Mouse (Mus musculus) MEL (cell line): ENCODE data around the gene Ppp1r15b. TPM values are rescaled to one million over a fixed set of nuclear protein-coding genes. Genes with fewer than 3 reads are reported as not detected.

Experiments used
- DNase-seq: peaks from one replicate; pipeline ENCODE4 v3.0.0; 2011; ENCODE audit warnings: low read depth, low spot score
- H3K27ac ChIP-seq: 2 replicates; pipeline ENCODE4 v1.5.1; 2012; ENCODE audit warnings: low read depth, mild to moderate bottlenecking, control low read depth, low read length, moderate library complexity; ENCODE audit not compliant: control insufficient read depth
- H3K27me3 ChIP-seq, 2 experiments: fragments of 150-350 bp in 1 of 2; sonication (generic) in 1 of 2; 2 replicates each; pipeline ENCODE4 v1.6.1; 2012; ENCODE audit warnings: low read length in 2 of 2, mild to moderate bottlenecking in 2 of 2, improper control_type of control experiment in 1 of 2, moderate library complexity in 1 of 2; ENCODE audit not compliant: insufficient read depth in 2 of 2, control insufficient read depth in 1 of 2
- H3K36me3 ChIP-seq, 2 experiments: 2 replicates each; pipeline ENCODE4 v1.6.1; 2012 to 2014; ENCODE audit warnings: low read length in 2 of 2, improper control_type of control experiment in 1 of 2, inconsistent platforms in 1 of 2, mild to moderate bottlenecking in 1 of 2; ENCODE audit not compliant: insufficient read depth in 2 of 2, control insufficient read depth in 1 of 2
- H3K4me1 ChIP-seq, 2 experiments: fragments of 150-350 bp in 1 of 2; sonication (generic) in 1 of 2; 2 replicates each; pipeline ENCODE4 v1.6.1; 2012; ENCODE audit warnings: low read length in 2 of 2, improper control_type of control experiment in 1 of 2, mild to moderate bottlenecking in 1 of 2; ENCODE audit not compliant: insufficient read depth in 2 of 2, control insufficient read depth in 1 of 2
- H3K4me3 ChIP-seq, 2 experiments: fragments of 150-350 bp in 1 of 2; sonication (generic) in 1 of 2; 2 replicates each; pipeline ENCODE4 v1.5.1; 2012; ENCODE audit warnings: low read depth in 2 of 2, low read length in 2 of 2, mild to moderate bottlenecking in 2 of 2, moderate library complexity in 2 of 2, control low read depth in 1 of 2, improper control_type of control experiment in 1 of 2; ENCODE audit not compliant: control insufficient read depth in 1 of 2, insufficient read depth in 1 of 2
- H3K79me2 ChIP-seq: 2 replicates; pipeline ENCODE4 v1.6.1; 2012; ENCODE audit warnings: mild to moderate bottlenecking, low read length, moderate library complexity; ENCODE audit not compliant: control insufficient read depth, poor library complexity, insufficient read depth
- H3K9ac ChIP-seq: 2 replicates; pipeline ENCODE4 v1.6.1; 2012; ENCODE audit warnings: low read depth, mild to moderate bottlenecking, control low read depth, low read length, moderate library complexity; ENCODE audit not compliant: control insufficient read depth, poor library complexity, severe bottlenecking
- H3K9me3 ChIP-seq: fragments of 150-350 bp; sonication (generic); replicated peaks from 2 replicates; pipeline ENCODE4 v1.6.1; 2012; ENCODE audit warnings: mild to moderate bottlenecking, low read length, improper control_type of control experiment, moderate library complexity; ENCODE audit not compliant: insufficient read depth
- CTCF ChIP-seq, 3 experiments: IDR thresholded peaks in 2 of 3; conservative IDR thresholded peaks in 1 of 3; 2 replicates each; pipeline ENCODE4 v1.5.1; 2011 to 2012; ENCODE audit warnings: low read length in 3 of 3, low read depth in 2 of 3, mild to moderate bottlenecking in 2 of 3, improper control_type of control experiment in 1 of 3, inconsistent platforms in 1 of 3, mixed read lengths in 1 of 3, moderate library complexity in 1 of 3; ENCODE audit not compliant: control insufficient read depth in 1 of 3, insufficient read depth in 1 of 3, poor library complexity in 1 of 3, severe bottlenecking in 1 of 3
- EP300 ChIP-seq, 2 experiments: IDR thresholded peaks; 2 replicates each; pipeline ENCODE4 v1.6.1; 2011; ENCODE audit warnings: improper control_type of control experiment in 2 of 2, low read length in 2 of 2, low read depth in 1 of 2, mild to moderate bottlenecking in 1 of 2
- ETS1 ChIP-seq: IDR thresholded peaks from 2 replicates; pipeline ENCODE4 v1.6.1; 2012; ENCODE audit warnings: low read depth, mild to moderate bottlenecking, inconsistent platforms, low read length, improper control_type of control experiment, moderate library complexity
- GABPA ChIP-seq: IDR thresholded peaks from 2 replicates; pipeline ENCODE4 v1.6.1; 2012; ENCODE audit warnings: low read depth, mild to moderate bottlenecking, inconsistent platforms, low read length, improper control_type of control experiment, moderate library complexity
- GATA1 ChIP-seq: IDR thresholded peaks from 2 replicates; pipeline ENCODE4 v1.6.1; 2011; ENCODE audit warnings: low read depth, low read length, improper control_type of control experiment
- MAX ChIP-seq: IDR thresholded peaks from 2 replicates; pipeline ENCODE4 v1.6.1; 2011; ENCODE audit warnings: low read length, improper control_type of control experiment
- MYC ChIP-seq: IDR thresholded peaks from 2 replicates; pipeline ENCODE4 v1.6.1; 2011; ENCODE audit warnings: low read depth, mild to moderate bottlenecking, low read length, improper control_type of control experiment, moderate library complexity
- POLR2AphosphoS2 ChIP-seq: IDR thresholded peaks from 2 replicates; pipeline ENCODE4 v1.6.1; 2011; ENCODE audit warnings: low read length, improper control_type of control experiment
- RAD21 ChIP-seq: IDR thresholded peaks from 2 replicates; pipeline ENCODE4 v1.6.1; 2011; ENCODE audit warnings: mild to moderate bottlenecking, low read depth, low read length, improper control_type of control experiment
- SIN3A ChIP-seq: IDR thresholded peaks from 2 replicates; pipeline ENCODE4 v1.6.1; 2012; ENCODE audit warnings: low read length, improper control_type of control experiment, inconsistent platforms
- SMC3 ChIP-seq: IDR thresholded peaks from 2 replicates; pipeline ENCODE4 v1.6.1; 2011; ENCODE audit warnings: low read depth, low read length, improper control_type of control experiment
- TAL1 ChIP-seq: IDR thresholded peaks from 2 replicates; pipeline ENCODE4 v1.6.1; 2012; ENCODE audit warnings: mild to moderate bottlenecking, inconsistent platforms, low read length, moderate library complexity, mixed read lengths
- TBP ChIP-seq: IDR thresholded peaks from 2 replicates; pipeline ENCODE4 v1.8.0; 2011; ENCODE audit warnings: low read depth, low read length, improper control_type of control experiment
- USF1 ChIP-seq: IDR thresholded peaks from 2 replicates; pipeline ENCODE4 v1.6.1; 2014; ENCODE audit warnings: low read depth, mild to moderate bottlenecking, inconsistent platforms, low read length, improper control_type of control experiment, moderate library complexity
- USF2 ChIP-seq, 2 experiments: IDR thresholded peaks; 2 replicates each; pipeline ENCODE4 v1.6.1; 2011 to 2012; ENCODE audit warnings: improper control_type of control experiment in 2 of 2, low read length in 2 of 2, borderline replicate concordance in 1 of 2, inconsistent platforms in 1 of 2, low read depth in 1 of 2, mild to moderate bottlenecking in 1 of 2; ENCODE audit not compliant: insufficient read depth in 1 of 2
- ZC3H11A ChIP-seq: IDR thresholded peaks from 2 replicates; pipeline ENCODE4 v1.6.1; 2012; ENCODE audit warnings: low read depth, mild to moderate bottlenecking, inconsistent platforms, low read length, improper control_type of control experiment
- ZKSCAN1 ChIP-seq: IDR thresholded peaks from 2 replicates; pipeline ENCODE4 v1.6.1; 2012; ENCODE audit warnings: low read depth, mild to moderate bottlenecking, inconsistent platforms, low read length, improper control_type of control experiment, moderate library complexity
- ZMIZ1 ChIP-seq: IDR thresholded peaks from 2 replicates; pipeline ENCODE4 v1.6.1; 2012; ENCODE audit warnings: low read depth, mild to moderate bottlenecking, inconsistent platforms, low read length, improper control_type of control experiment, moderate library complexity
- ZNF384 ChIP-seq: IDR thresholded peaks from 2 replicates; pipeline ENCODE4 v1.6.1; 2012; ENCODE audit warnings: low read depth, mild to moderate bottlenecking, inconsistent platforms, low read length, improper control_type of control experiment
- polyA plus RNA-seq, 2 experiments: library from polyadenylated mRNA; stranded (reverse) in 1 of 2; unstranded in 1 of 2; fragments of >175 nt in 1 of 2; fragments of >200 nt in 1 of 2; gene quantifications; 2 replicates each; pipeline versions ENCODE4 v1.2.1 to v1.2.4; 2012; ENCODE audit warnings: low replicate concordance in 2 of 2, low read depth in 1 of 2; ENCODE audit not compliant: insufficient read length in 2 of 2, insufficient read depth in 1 of 2, missing spikeins in 1 of 2
- total RNA-seq: library from RNA; depleted of rRNA; stranded (reverse); fragments of 300-350 nt; gene quantifications from 2 replicates; pipeline ENCODE4 v1.2.3, GENCODE M21; 2012

Ppp1r15b gene
- total and polyA plus RNA-seq, 3 experiments = 53.1 to 56.3 TPM; not detected in 1

- H3K4me3 ChIP-seq = no peak overlapping the region
- H3K79me2 ChIP-seq = peaks cover 3% of the 10 kb centered on the region; the same call in 1 of the 2 replicates
- peaks cover 0 to 2% of the 10 kb centered on the region in 2 experiments; a peak in 2 of 4 replicates for H3K36me3 ChIP-seq
- H3K9ac ChIP-seq = no peak overlapping the region
- H3K9me3 ChIP-seq = no peaks in the 10 kb centered on the region
- peak; percentile 57 for DNase-seq
- TF ChIP-seq TAL1 = no peak
- TF ChIP-seq USF1 = no peak
- TF ChIP-seq SIN3A = no peak
- no peak for TF ChIP-seq ZMIZ1
- TF ChIP-seq MYC = 0 out of 2 replicates have a peak, but pooled peaks have one; percentile 54
- no peak for TF ChIP-seq POLR2AphosphoS2
- peak; percentile 45 to 67 (median 60); a peak in 5 of 6 replicates for TF ChIP-seq CTCF (IDR thresholded peaks at IDR 0.05 in 2 of 3, conservative IDR thresholded peaks at IDR 0.05 in 1 of 3; ENCODE audit: control insufficient read depth in 1 of 3, insufficient read depth in 1 of 3, low read depth in 2 of 3, low read length in 3 of 3, poor library complexity in 1 of 3, severe bottlenecking in 1 of 3)
- peak; percentile 55 for TF ChIP-seq RAD21
- TF ChIP-seq TBP = no peak
- TF ChIP-seq SMC3 = peak; percentile 55
- no peak for TF ChIP-seq EP300 (IDR thresholded peaks at IDR 0.05; ENCODE audit: low read depth in 1 of 2, low read length in 2 of 2)
- no peak for TF ChIP-seq ZNF384
- no peak for TF ChIP-seq ZKSCAN1
- no peak for TF ChIP-seq GABPA
- peak; percentile 23; the same call in 1 of the 2 replicates for TF ChIP-seq ZC3H11A
- no peak overlapping the region for H3K27ac ChIP-seq
- peaks cover under 1 to 3% of the 10 kb centered on the region in 2 experiments; a peak in 2 of 4 replicates for H3K4me1 ChIP-seq
- no peaks in the 10 kb centered on the region for H3K27me3 ChIP-seq
Observed at GRCm38 (mm10) chr1:133125640-133126364, 5.1 kb upstream of the Ppp1r15b start.

- H3K4me1 ChIP-seq = peaks cover 0 to 2% of the 10 kb centered on the region in 2 experiments; a peak in 2 of 4 replicates
- peaks cover 5% of the 10 kb centered on the region for H3K79me2 ChIP-seq
- H3K4me3 ChIP-seq = no peak overlapping the region
- H3K27ac ChIP-seq = no peak overlapping the region
- DNase-seq = no peak
- no peak overlapping the region for H3K9ac ChIP-seq
- 0 out of 4 replicates have a peak, but pooled peaks cover 0 to 2% of the 10 kb centered on the region in 2 experiments for H3K36me3 ChIP-seq
- H3K9me3 ChIP-seq = no peaks in the 10 kb centered on the region
- TF ChIP-seq MAX (no peak), ETS1 (no peak), RAD21 (no peak), USF2 (IDR thresholded peaks at IDR 0.05; ENCODE audit: borderline replicate concordance in 1 of 2, insufficient read depth in 1 of 2, low read depth in 1 of 2, low read length in 2 of 2) (no peak), TAL1 (no peak), GATA1 (no peak), EP300 (IDR thresholded peaks at IDR 0.05; ENCODE audit: low read depth in 1 of 2, low read length in 2 of 2) (no peak)
- no peaks in the 10 kb centered on the region for H3K27me3 ChIP-seq
Observed at GRCm38 (mm10) chr1:133126365-133126740, 4.6 kb upstream of the Ppp1r15b start.
